ENCODE assay signal across 8 mouse cellular contexts in the genomic region with DNA sequence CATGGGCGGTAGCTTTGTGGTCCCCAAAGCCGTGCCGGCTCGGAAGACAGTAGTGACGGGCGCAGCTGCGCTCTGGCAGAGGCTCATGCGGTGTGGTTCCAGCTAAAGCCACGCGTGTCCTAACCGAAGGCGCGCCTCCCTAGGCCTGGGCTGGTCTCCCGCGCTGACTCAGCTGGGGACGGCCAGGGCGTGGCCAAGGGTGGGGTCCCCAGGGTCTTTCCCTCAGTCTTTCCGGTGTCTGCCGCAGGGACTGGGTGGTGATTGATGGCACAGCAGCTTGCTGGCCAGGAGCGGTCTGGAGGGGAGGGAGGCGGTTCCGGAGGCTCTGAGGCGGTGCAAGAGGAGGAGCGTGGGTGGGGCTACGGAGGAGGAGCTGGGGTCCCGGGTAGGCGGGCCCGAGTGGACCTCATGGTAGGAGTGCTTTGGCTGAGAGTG. TPM values are rescaled to one million over a fixed set of nuclear protein-coding genes. Genes with fewer than 3 reads are reported as not detected.
DNase-seq lines count a peak whose midpoint lies in the region; ATAC-seq and TF ChIP-seq lines count a peak whose summit lies in the region.

No protein-coding gene starts in this region.

- intact Hi-C loops in gastrocnemius, postnatal 36 days (cut with DNase I), result no loop called here

- peak overlapping the region; percentile 98 for H3K4me2 ChIP-seq in intestine, embryonic 15.5 days (replicated peaks)
- H3K4me2 ChIP-seq in midbrain, embryonic 12.5 days (replicated peaks), result peak overlapping the region; percentile 98

- WGBS in intestine, embryonic 15.5 days, result under 1% methylated on average over 28 of the region's 28 CpGs
- under 1% methylated on average over 28 of the region's 28 CpGs for WGBS in limb, embryonic 10.5 days
- under 1% methylated on average over 28 of the region's 28 CpGs for WGBS in midbrain, embryonic 12.5 days
- WGBS in small intestine, adult 2 months, result under 1% methylated on average over 28 of the region's 28 CpGs

- peak; percentile 95 for ATAC-seq in intestine, embryonic 15.5 days
- peak; percentile 92 for ATAC-seq in midbrain, embryonic 12.5 days (ENCODE audit: low FRiP score, low read depth)

- TF ChIP-seq CTCF in small intestine, adult 2 months (IDR thresholded peaks at IDR 0.05; ENCODE audit: extremely low read depth, insufficient read length, insufficient replicate concordance, low read depth, low read length), result no peak

- TF ChIP-seq POLR2A in small intestine, adult 2 months (IDR thresholded peaks at IDR 0.05; ENCODE audit: low read depth, low read length), result peak; percentile 27; the same call in 1 of the 2 replicates

- H3K4me3 ChIP-seq in intestine, embryonic 15.5 days (replicated peaks), result peak overlapping the region; percentile 60
- H3K4me3 ChIP-seq in limb, embryonic 10.5 days, result peak overlapping the region; percentile 63
- peak overlapping the region; percentile 51 for H3K4me3 ChIP-seq in midbrain, embryonic 12.5 days
- peak overlapping the region; percentile 84 for H3K4me3 ChIP-seq in small intestine, adult 2 months (ENCODE audit: low read depth, low read length)

- H3K36me3 ChIP-seq in intestine, embryonic 15.5 days, result no peaks in the 10 kb centered on the region
- no peaks in the 10 kb centered on the region for H3K36me3 ChIP-seq in limb, embryonic 10.5 days
- no peaks in the 10 kb centered on the region for H3K36me3 ChIP-seq in midbrain, embryonic 12.5 days
- H3K36me3 ChIP-seq in small intestine, adult 2 months (ENCODE audit: control insufficient read depth, insufficient read depth, low read length), result no peaks in the 10 kb centered on the region

- peaks cover 51% of the 10 kb centered on the region for H3K4me1 ChIP-seq in intestine, embryonic 15.5 days (replicated peaks)
- peaks cover 65% of the 10 kb centered on the region for H3K4me1 ChIP-seq in limb, embryonic 10.5 days
- H3K4me1 ChIP-seq in midbrain, embryonic 12.5 days, result peaks cover 22% of the 10 kb centered on the region
- peaks cover 24% of the 10 kb centered on the region for H3K4me1 ChIP-seq in small intestine, adult 2 months (ENCODE audit: control insufficient read depth, insufficient read depth, insufficient read length, low read length)

- peak overlapping the region; percentile 89 for H3K27ac ChIP-seq in intestine, embryonic 15.5 days
- H3K27ac ChIP-seq in limb, embryonic 10.5 days, result peak overlapping the region; percentile 80
- H3K27ac ChIP-seq in midbrain, embryonic 12.5 days (replicated peaks), result no peak overlapping the region
- H3K27ac ChIP-seq in small intestine, adult 2 months (ENCODE audit: insufficient read depth, low read depth, low read length), result peak overlapping the region; percentile 58

- H3K9ac ChIP-seq in intestine, embryonic 15.5 days, result peak overlapping the region; percentile 62
- peak overlapping the region; percentile 45 for H3K9ac ChIP-seq in midbrain, embryonic 12.5 days (replicated peaks)

- H3K9me3 ChIP-seq in intestine, embryonic 15.5 days, result no peaks in the 10 kb centered on the region
- H3K9me3 ChIP-seq in limb, embryonic 10.5 days (replicated peaks), result no peaks in the 10 kb centered on the region
- H3K9me3 ChIP-seq in midbrain, embryonic 12.5 days, result no peaks in the 10 kb centered on the region

- peak; percentile 98 to 99 for DNase-seq in adrenal gland, adult (ENCODE audit: inconsistent age in 2 of 2, low spot score in 1 of 2)
- DNase-seq in embryo, embryonic 11 days, result peak; percentile 93
- DNase-seq in gastrocnemius, postnatal 36 days, result peak; percentile 89 to 93
- peak; percentile 86 for DNase-seq in limb, embryonic 10.5 days (ENCODE audit: low spot score)
- DNase-seq in MN1 (ENCODE audit: low spot score), result no peak

- H3K27me3 ChIP-seq in intestine, embryonic 15.5 days (replicated peaks), result no peaks in the 10 kb centered on the region
- H3K27me3 ChIP-seq in limb, embryonic 10.5 days (ENCODE audit: low read depth, poor library complexity, severe bottlenecking), result peaks cover 10% of the 10 kb centered on the region
- H3K27me3 ChIP-seq in midbrain, embryonic 12.5 days, result peaks cover 44% of the 10 kb centered on the region
- H3K27me3 ChIP-seq in small intestine, adult 2 months (ENCODE audit: control insufficient read depth, insufficient read depth, low read length), result no peaks in the 10 kb centered on the region

RNA-seq across cellular contexts. Expression of a gene that starts 54.2 kb away (rescaled TPM):
- total RNA-seq in gastrocnemius, postnatal 36 days (2021), result 100 to 1,000 TPM; 159 to 165 TPM
- 58.7 and 63.5 TPM in 2 replicates for polyA plus RNA-seq in intestine, embryonic 15.5 days (2015; fragmentation: Nextera tagmentation; extraction: Ambion mirVana)
- 21.2 and 21.7 TPM in 2 replicates for polyA plus RNA-seq in limb, embryonic 10.5 days (2016; fragmentation: Nextera tagmentation; extraction: Ambion mirVana)
- polyA plus RNA-seq in midbrain, embryonic 12.5 days (2016; fragmentation: Nextera tagmentation; extraction: Ambion mirVana), result 18.7 and 19.8 TPM in 2 replicates
- 6.3 and 9.5 TPM in 2 replicates for polyA plus RNA-seq in small intestine, adult 2 months (2012; rRNA removed)
